Mouse (Mus musculus) lung, postnatal 0 days (tissue): ENCODE results near the gene 4930519P11Rik.

Experiments
- CTCF ChIP-seq: IDR thresholded peaks from 2 replicates; pipeline ENCODE4 v1.5.1; 2016; ENCODE audit warnings: antibody characterized with exemption, mild to moderate bottlenecking
- EP300 ChIP-seq: IDR thresholded peaks from 2 replicates; pipeline ENCODE4 v1.6.1; 2016; ENCODE audit warnings: antibody characterized with exemption, mild to moderate bottlenecking, control low read depth

- no peak for TF ChIP-seq CTCF
- no peak for TF ChIP-seq EP300
Measured at GRCm38 (mm10) chr2:154641176-154641575, 27.9 kb upstream of the 4930519P11Rik start.
